Mouse (Mus musculus): ENCODE data around the gene Lyl1. TPM values are rescaled to one million over a fixed set of nuclear protein-coding genes. Genes with fewer than 3 reads are reported as not detected.

The Lyl1 gene
- total and polyA plus RNA-seq, 3 experiments, result 88.7 to 149 (median 136) TPM

- Histone ChIP-seq H3K27ac (ENCODE audit: control insufficient read depth, low read depth, low read length) (no peak overlapping the region), H3K9me3 (replicated peaks; ENCODE audit: insufficient read depth, low read length) (no peaks in the 10 kb centered on the region), H3K9ac (ENCODE audit: control insufficient read depth, low read depth, low read length, poor library complexity, severe bottlenecking) (no peak overlapping the region), H3K27me3 (ENCODE audit: control insufficient read depth in 1 of 2, insufficient read depth in 2 of 2, low read length in 2 of 2) (no peaks in the 10 kb centered on the region), H3K36me3 (ENCODE audit: control insufficient read depth in 1 of 2, insufficient read depth in 2 of 2, low read length in 2 of 2) (peaks cover 0 to 4% of the 10 kb centered on the region in 2 experiments; a peak in 2 of 4 replicates), H3K79me2 (ENCODE audit: control insufficient read depth, insufficient read depth, low read length, poor library complexity) (peaks cover 5% of the 10 kb centered on the region; the same call in 1 of the 2 replicates), H3K4me3 (ENCODE audit: control insufficient read depth in 1 of 2, insufficient read depth in 1 of 2, low read depth in 2 of 2, low read length in 2 of 2) (no peak overlapping the region), H3K4me1 (ENCODE audit: control insufficient read depth in 1 of 2, insufficient read depth in 2 of 2, low read length in 2 of 2) (peaks cover 0 to 2% of the 10 kb centered on the region in 2 experiments; a peak in 1 of 4 replicates)
- TF ChIP-seq UBTF (IDR thresholded peaks at IDR 0.05; ENCODE audit: borderline replicate concordance, insufficient read depth, low read depth, low read length), result no peak
- no peak for TF ChIP-seq ETS1 (IDR thresholded peaks at IDR 0.05; ENCODE audit: low read depth, low read length)
- no peak for TF ChIP-seq TBP (IDR thresholded peaks at IDR 0.05; ENCODE audit: low read depth, low read length)
- TF ChIP-seq MAZ (IDR thresholded peaks at IDR 0.05; ENCODE audit: low read depth, low read length), result no peak
- no peak for TF ChIP-seq NELFE (IDR thresholded peaks at IDR 0.05; ENCODE audit: low read depth, low read length)
- TF ChIP-seq NRF1 (IDR thresholded peaks at IDR 0.05; ENCODE audit: insufficient read depth, low read depth, low read length, poor library complexity, severe bottlenecking), result no peak
- TF ChIP-seq MAFK (IDR thresholded peaks at IDR 0.05; ENCODE audit: borderline replicate concordance, low read depth, low read length), result no peak
- no peak for TF ChIP-seq BHLHE40 (IDR thresholded peaks at IDR 0.05; ENCODE audit: borderline replicate concordance, low read depth, low read length)
- TF ChIP-seq ELF1 (IDR thresholded peaks at IDR 0.05; ENCODE audit: low read depth, low read length), result no peak
- no peak for TF ChIP-seq POLR2AphosphoS2 (IDR thresholded peaks at IDR 0.05; ENCODE audit: low read length)
- TF ChIP-seq CHD2 (IDR thresholded peaks at IDR 0.05; ENCODE audit: low read length), result no peak
- TF ChIP-seq KAT2A (conservative IDR thresholded peaks at IDR 0.05; ENCODE audit: low read depth, low read length), result no peak
- no peak for DNase-seq (ENCODE audit: low read depth, low spot score)
Observed at GRCm38 (mm10) chr8:84709931-84710330, 8.7 kb downstream of the Lyl1 start.

DNA sequence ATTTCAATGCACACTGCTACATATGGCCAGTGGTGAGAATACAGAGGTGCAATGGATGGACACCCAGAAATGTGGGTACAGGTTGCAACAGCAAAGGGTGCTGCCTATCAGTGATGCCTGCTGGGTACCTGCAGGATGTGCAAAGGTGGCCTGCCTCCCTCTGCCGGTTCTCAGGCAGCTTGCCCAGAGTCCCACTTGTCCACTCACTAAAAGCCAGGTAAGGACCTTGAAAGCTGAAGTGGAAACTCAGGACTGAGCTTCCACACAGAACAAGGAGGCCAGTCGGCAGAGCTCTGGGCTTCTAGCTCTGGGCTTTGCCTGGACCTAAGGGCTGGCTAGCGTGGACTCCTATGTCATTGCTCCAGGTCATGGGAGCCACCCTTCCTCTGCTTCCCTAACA, 10.1 kb downstream of the Lyl1 start:
- Histone ChIP-seq H3K4me1 (ENCODE audit: control insufficient read depth in 1 of 2, insufficient read depth in 2 of 2, low read length in 2 of 2) (peaks cover 0 to 2% of the 10 kb centered on the region in 2 experiments; a peak in 1 of 4 replicates), H3K9ac (ENCODE audit: control insufficient read depth, low read depth, low read length, poor library complexity, severe bottlenecking) (no peak overlapping the region), H3K27me3 (ENCODE audit: control insufficient read depth in 1 of 2, insufficient read depth in 2 of 2, low read length in 2 of 2) (no peaks in the 10 kb centered on the region), H3K36me3 (ENCODE audit: control insufficient read depth in 1 of 2, insufficient read depth in 2 of 2, low read length in 2 of 2) (peaks cover 0 to 4% of the 10 kb centered on the region in 2 experiments; a peak in 2 of 4 replicates), H3K9me3 (replicated peaks; ENCODE audit: insufficient read depth, low read length) (no peaks in the 10 kb centered on the region), H3K27ac (ENCODE audit: control insufficient read depth, low read depth, low read length) (no peak overlapping the region), H3K79me2 (ENCODE audit: control insufficient read depth, insufficient read depth, low read length, poor library complexity) (no peaks in the 10 kb centered on the region), H3K4me3 (ENCODE audit: control insufficient read depth in 1 of 2, insufficient read depth in 1 of 2, low read depth in 2 of 2, low read length in 2 of 2) (no peak overlapping the region)
- DNase-seq (ENCODE audit: low read depth, low spot score), result no peak
- TF ChIP-seq CTCF (IDR thresholded peaks at IDR 0.05 in 2 of 3, conservative IDR thresholded peaks at IDR 0.05 in 1 of 3; ENCODE audit: control insufficient read depth in 1 of 3, insufficient read depth in 1 of 3, low read depth in 2 of 3, low read length in 3 of 3, poor library complexity in 1 of 3, severe bottlenecking in 1 of 3) (no peak), MAFK (IDR thresholded peaks at IDR 0.05; ENCODE audit: borderline replicate concordance, low read depth, low read length) (no peak), EP300 (IDR thresholded peaks at IDR 0.05; ENCODE audit: low read depth in 1 of 2, low read length in 2 of 2) (no peak), MYB (IDR thresholded peaks at IDR 0.05; ENCODE audit: low read depth, low read length) (no peak), POLR2AphosphoS2 (IDR thresholded peaks at IDR 0.05; ENCODE audit: low read length) (no peak), BHLHE40 (IDR thresholded peaks at IDR 0.05; ENCODE audit: borderline replicate concordance, low read depth, low read length) (no peak), E2F4 (IDR thresholded peaks at IDR 0.05; ENCODE audit: borderline replicate concordance, low read depth, low read length) (no peak), TBP (IDR thresholded peaks at IDR 0.05; ENCODE audit: low read depth, low read length) (no peak), MYC (IDR thresholded peaks at IDR 0.05; ENCODE audit: low read depth, low read length) (no peak), GABPA (IDR thresholded peaks at IDR 0.05; ENCODE audit: low read depth, low read length) (no peak), CHD1 (IDR thresholded peaks at IDR 0.05; ENCODE audit: low read depth, low read length) (no peak), NELFE (IDR thresholded peaks at IDR 0.05; ENCODE audit: low read depth, low read length) (no peak), UBTF (IDR thresholded peaks at IDR 0.05; ENCODE audit: borderline replicate concordance, insufficient read depth, low read depth, low read length) (no peak), RAD21 (IDR thresholded peaks at IDR 0.05; ENCODE audit: low read depth, low read length) (no peak), GATA1 (IDR thresholded peaks at IDR 0.05; ENCODE audit: low read depth, low read length) (no peak), TCF12 (IDR thresholded peaks at IDR 0.05; ENCODE audit: low read depth, low read length) (no peak), MXI1 (IDR thresholded peaks at IDR 0.05; ENCODE audit: low read depth, low read length) (no peak), MEF2A (IDR thresholded peaks at IDR 0.05; ENCODE audit: extremely low read depth, insufficient replicate concordance, low read depth, low read length, poor library complexity, severe bottlenecking) (no peak), JUND (IDR thresholded peaks at IDR 0.05; ENCODE audit: low read depth, low read length) (no peak), SIN3A (IDR thresholded peaks at IDR 0.05; ENCODE audit: low read length) (no peak)
